Mouse (Mus musculus) bone marrow macrophage, adult 2 months (primary cell): ENCODE results near the gene Btc.

Experiments
- CTCF ChIP-seq: IDR thresholded peaks from 2 replicates; pipeline ENCODE4 v1.5.1; 2012; ENCODE audit warnings: low read depth, mild to moderate bottlenecking, low read length, moderate library complexity
- POLR2A ChIP-seq: IDR thresholded peaks from 2 replicates; pipeline ENCODE4 v1.6.1; 2012; ENCODE audit warnings: mild to moderate bottlenecking, low read depth, low read length, borderline replicate concordance

DNA sequence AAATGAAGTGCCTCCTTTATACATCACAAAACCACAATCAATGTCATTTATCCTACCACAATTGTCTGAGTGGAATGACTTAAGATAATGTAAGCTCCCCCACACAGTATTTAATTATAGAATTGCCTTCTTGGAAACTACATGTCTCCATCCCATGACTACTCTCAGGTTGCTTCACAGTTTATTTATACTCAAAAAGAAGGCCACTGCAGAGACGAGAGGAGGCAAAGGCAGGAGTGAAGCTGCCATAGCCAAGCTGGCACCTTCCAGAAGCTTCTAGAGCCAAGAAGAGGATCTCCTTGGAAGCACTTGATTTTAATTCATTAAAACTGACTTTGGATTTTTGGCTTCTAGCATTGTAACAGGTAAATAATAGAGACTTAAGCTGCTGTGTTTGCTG, 81.0 kb downstream of the Btc start:
- no peak for TF ChIP-seq CTCF
- TF ChIP-seq POLR2A, result no peak
